4 mouse cellular contexts compared by ENCODE assay signal in genomic region chr5:134964655-134965054, GRCm38 (mm10). TPM values are rescaled to one million over a fixed set of nuclear protein-coding genes. Genes with fewer than 3 reads are reported as not detected.
"Had no signal": no experiment of that assay in that cellular context is flagged by ENCODE, and none has a peak within 500 bp of the region (broad histone marks: within the 10 kb centered on the region; RNA-seq: fewer than 3 reads in every experiment).

No protein-coding gene starts in this region.

RNA-seq across cellular contexts. Expression of gene Cldn4, which starts 17.9 kb away (rescaled TPM):
- polyA plus RNA-seq: hindbrain, embryonic 14.5 days; hindbrain, embryonic 16.5 days; inflammation-experienced regulatory T-cells, adult 6 months had no signal

RNA-seq across cellular contexts. Expression of gene Cldn3, which starts 21.4 kb away (rescaled TPM):
- polyA plus RNA-seq: inflammation-experienced regulatory T-cells, adult 6 months had no signal

RNA-seq across cellular contexts. Expression of gene Cldn13, which starts 49.3 kb away (rescaled TPM):
- polyA plus RNA-seq: hindbrain, embryonic 16.5 days; inflammation-experienced regulatory T-cells, adult 6 months; kidney, adult 2 months had no signal
